Mouse (Mus musculus) 3134 (cell line): Measurements from ENCODE around the gene Ifi206.
"Not testable (repeated sequence)": the region's sequence is repeated elsewhere in the genome, so short reads cannot be mapped to it uniquely, and the experiment has no call there.

Source experiments
- DNase-seq: peaks from one replicate; pipeline ENCODE4 v3.0.0-alpha.2; 2011; ENCODE audit warnings: low spot score; ENCODE audit not compliant: insufficient read length; ENCODE audit errors: extremely low read depth

Ifi206 gene

GRCm38 (mm10) chr1:173490812-173491480 is at the start of gene Ifi206:
Ifi206 (minus strand) TSS chr1:173491041.
- DNase-seq = not testable (repeated sequence)

- not testable (repeated sequence) for DNase-seq
Measured at GRCm38 (mm10) chr1:173535791-173536190, 45.0 kb upstream of the Ifi206 start, which contains the start of gene Ifi214. Ifi214 (minus strand) TSS chr1:173535957.

- DNase-seq = no peak
Measured at GRCm38 (mm10) chr1:173521452-173521851, 30.6 kb upstream of the Ifi206 start.

DNA sequence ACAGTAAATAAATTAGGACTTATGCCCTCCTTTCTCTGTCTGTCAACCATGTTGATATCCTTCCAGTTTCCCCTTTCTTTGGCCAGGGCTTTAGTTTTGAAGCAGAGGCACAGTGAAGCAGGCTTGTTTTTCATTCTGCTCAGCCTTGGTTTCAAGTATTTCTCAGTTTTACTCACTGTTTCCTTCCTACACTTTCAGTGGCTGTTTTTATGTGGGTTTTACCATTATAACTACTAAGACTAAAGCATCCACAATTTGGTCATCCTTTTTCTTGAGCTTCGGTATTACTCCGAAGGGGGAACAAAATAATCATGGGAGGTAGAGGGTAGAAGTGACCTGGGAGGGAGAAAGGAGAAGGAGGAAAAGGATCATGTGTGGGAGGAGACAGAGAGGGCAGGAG is 19.8 kb upstream of the Ifi206 start:
- DNase-seq = not testable (repeated sequence)

- DNase-seq = not testable (repeated sequence)
Measured at GRCm38 (mm10) chr1:173491483-173491882, 642 bp upstream of the Ifi206 start.

GRCm38 (mm10) chr1:173481182-173481574 is 9.7 kb downstream of the Ifi206 start:
- not testable (repeated sequence) for DNase-seq

DNA sequence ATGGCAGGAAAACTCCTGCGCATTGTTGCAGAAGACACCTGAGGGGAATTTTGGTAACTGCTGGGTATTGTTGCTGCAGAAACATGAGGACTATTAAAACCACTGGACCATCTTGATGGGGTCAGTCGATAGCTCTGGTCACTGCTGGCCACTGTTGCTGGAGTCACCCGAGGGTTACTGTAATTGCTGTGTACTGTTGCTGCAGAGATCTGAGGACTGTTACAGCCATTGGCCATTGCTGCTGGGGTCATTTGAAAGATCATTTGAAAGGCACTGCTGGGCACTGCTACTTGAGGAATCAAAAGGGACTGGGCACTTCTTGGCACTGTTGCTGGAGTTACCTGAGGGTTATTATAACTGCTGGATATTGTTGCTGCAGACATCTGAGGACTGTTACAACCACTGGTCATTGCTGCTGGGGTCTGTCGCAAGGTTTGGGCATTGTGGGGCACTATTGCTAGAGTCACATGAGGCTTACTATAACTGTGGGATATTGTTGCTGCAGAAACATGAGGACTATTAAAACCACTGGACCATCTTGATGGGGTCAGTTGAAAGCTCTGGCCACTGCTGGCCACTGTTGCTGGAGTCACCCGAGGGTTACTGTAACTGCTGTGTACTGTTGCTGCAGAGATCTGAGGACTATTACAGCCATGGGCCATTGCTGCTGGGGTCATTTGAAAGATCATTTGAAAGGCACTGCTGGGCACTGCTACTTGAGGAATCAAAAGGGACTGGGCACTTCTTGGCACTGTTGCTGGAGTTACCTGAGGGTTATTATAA is 10.3 kb downstream of the Ifi206 start:
- not testable (repeated sequence) for DNase-seq

GRCm38 (mm10) chr1:173456761-173457160 is 34.1 kb downstream of the Ifi206 start:
- DNase-seq = peak; percentile 36

DNA sequence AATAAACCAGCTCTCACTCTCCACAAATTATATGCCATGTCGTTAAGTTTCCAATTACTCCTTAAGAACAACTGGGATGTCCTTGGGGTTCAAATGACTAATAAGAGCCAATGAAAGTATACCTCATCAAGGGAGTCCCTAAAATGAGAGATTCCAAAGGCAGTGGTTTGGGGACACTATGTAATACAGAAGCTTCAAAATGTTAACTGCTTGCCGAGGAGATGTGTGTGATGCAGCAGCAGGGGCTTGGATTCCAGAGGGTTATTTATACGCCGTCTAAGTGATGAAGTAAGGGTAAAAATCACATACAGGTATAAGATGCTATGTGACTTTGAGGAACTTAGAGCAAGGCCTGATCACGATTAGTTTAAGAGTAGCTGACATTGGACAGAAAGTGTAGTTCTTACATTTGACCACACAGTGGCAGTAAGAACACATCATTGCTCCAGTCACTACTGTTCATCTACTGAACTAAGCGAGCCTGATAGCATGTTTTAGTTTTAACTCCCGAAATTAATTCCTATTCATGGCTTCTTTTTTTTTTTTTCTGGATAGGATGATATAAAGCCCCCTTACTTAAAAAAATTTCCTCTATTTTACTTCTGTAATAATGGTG is 34.6 kb downstream of the Ifi206 start:
- DNase-seq = peak; percentile 34

GRCm38 (mm10) chr1:173451665-173452064 is 39.2 kb downstream of the Ifi206 start:
- no peak for DNase-seq

DNA sequence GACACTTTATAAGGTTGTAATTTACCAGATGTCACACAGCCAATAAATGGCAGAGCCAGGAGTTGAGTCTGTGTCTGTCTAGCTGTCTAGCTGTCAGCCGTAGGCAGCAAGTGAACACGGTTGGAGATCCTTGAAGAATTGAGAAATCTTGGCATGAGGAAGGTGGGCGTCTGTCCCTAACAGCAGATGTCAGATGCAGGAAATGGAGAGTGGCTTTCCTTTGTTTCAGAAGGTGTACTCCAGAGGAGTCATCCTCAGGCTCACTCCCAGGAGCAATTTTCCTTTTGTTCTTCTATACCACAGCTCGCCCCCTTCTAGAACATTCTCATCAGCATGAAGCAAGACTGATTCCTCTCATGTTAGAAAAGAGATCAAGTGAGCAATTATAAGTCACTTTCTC is 40.2 kb downstream of the Ifi206 start:
- DNase-seq = no peak

- DNase-seq = no peak
Measured at GRCm38 (mm10) chr1:173447067-173447466, 43.8 kb downstream of the Ifi206 start.

GRCm38 (mm10) chr1:173443061-173443460 is 47.8 kb downstream of the Ifi206 start:
- no peak for DNase-seq

GRCm38 (mm10) chr1:173441210-173441609 is 49.6 kb downstream of the Ifi206 start:
- no peak for DNase-seq

- DNase-seq = no peak
Measured at GRCm38 (mm10) chr1:173440681-173441080, 50.2 kb downstream of the Ifi206 start.

GRCm38 (mm10) chr1:173437161-173437953 is 53.5 kb downstream of the Ifi206 start:
- DNase-seq = peak; percentile 57

DNA sequence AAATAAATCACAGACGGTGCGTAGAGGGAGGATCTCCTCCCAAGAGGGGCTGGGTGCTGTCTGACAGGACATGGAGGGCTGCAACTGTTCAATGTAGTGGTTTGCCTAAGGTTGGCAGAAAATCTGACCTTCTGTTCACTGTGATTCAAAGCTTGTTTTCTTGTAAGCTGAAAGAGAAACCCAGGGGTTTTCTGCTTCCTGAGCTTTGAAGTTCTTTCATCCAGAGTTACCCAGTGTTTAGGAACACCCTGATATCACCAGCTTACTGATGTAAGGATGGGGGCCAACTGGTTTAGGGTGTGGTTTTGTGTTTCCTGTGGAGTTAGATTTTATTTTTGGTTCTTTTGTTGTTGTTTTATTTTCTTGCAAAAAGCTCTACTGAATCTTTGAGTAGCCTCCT is 58.4 kb downstream of the Ifi206 start:
- DNase-seq = no peak

DNA sequence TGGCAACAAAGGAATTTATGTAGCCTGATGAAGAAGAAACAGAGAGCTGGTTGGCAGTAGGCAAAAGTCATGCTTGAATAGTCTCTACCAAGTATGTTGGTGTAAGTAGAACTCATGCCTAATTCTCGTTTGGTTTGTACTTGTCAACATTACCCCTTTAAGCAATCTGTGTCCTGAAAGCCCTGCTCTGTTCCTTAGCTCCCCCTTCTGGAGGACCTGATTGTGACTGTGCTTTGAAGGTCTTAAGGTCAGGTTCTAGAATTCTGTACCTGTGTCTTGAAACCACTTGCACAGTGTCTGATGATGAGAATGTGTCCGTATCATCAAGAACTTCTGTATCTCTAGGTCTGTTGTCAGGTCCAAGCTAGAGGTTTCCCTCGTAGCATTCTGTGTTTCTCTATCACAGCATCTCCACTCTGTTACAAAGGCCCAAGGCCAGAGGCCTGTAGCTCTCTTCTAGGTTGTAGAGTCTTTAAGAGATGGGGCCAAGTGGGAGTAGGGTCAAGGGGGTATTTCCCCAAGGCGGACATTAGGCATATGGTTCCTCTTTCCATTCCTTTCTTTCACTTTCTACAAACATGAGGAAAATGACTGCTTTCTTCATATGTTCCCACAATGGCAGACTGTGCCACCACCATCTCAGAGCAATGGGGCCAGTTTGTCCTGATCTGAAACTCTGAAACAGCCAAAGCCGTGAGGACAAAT is 60.7 kb downstream of the Ifi206 start:
- DNase-seq = no peak

DNA sequence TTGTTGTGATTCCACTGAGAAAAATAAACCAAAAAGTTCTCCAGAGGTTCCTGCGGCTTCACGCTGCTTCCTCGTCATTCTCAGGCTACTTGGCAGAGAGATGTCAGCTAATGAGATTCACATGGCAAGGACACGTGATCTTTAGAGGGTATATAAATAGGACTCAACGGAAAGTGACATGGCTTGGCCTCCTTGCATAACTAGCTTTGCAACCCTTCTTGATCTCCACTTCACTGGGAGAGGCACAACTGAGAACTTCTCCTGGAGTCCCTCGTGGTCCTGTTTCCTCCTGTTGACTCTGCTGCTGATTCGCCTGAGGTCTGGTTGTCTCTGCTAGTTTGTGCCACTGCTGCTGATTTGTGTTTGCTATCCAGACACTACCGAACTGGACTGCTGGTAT is 63.5 kb downstream of the Ifi206 start:
- no peak for DNase-seq

DNA sequence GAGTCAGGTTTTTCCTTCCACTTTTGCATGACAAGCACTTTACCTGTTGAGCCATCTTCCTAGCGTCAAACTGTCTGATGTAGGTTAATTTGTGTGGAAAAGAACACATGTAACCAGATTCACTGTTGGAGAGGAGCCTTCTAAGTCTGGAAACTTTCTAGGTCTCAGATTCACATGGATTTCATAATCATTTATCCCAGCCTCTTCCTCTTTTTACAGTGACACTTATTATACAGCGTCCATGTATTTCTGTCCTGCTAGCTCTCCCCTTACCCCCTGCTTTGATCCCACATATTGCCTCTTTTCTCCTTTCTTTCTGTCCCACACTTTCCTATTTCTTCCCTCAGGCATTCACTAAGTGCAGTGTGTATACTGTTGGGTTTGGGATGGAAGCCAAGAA is 64.5 kb downstream of the Ifi206 start:
- no peak for DNase-seq
